Mouse (Mus musculus) midbrain, embryonic 12.5 days (tissue): ENCODE results near the gene Tsc1. TPM values are rescaled to one million over a fixed set of nuclear protein-coding genes. Genes with fewer than 3 reads are reported as not detected.

Experiments used
- ATAC-seq: fragments of 200-750 bp; cut with Nextera tagmentation; 2 replicates; pipeline ENCODE4 v1.8.0; 2017; ENCODE audit warnings: low read depth, moderate TSS enrichment, moderate library complexity; ENCODE audit not compliant: low FRiP score
- H3K27ac ChIP-seq: fragments of 300-500 bp; sonication (generic); replicated peaks from 2 replicates; pipeline ENCODE4 v1.5.1; 2016; ENCODE audit warnings: mild to moderate bottlenecking
- H3K27me3 ChIP-seq: fragments of 300-500 bp; sonication (generic); 2 replicates; pipeline ENCODE4 v1.6.1; 2016; ENCODE audit warnings: mild to moderate bottlenecking
- H3K36me3 ChIP-seq: fragments of 300-500 bp; sonication (generic); 2 replicates; pipeline ENCODE4 v1.6.1; 2016
- H3K4me1 ChIP-seq: fragments of 300-500 bp; sonication (generic); 2 replicates; pipeline ENCODE4 v1.6.1; 2016
- H3K4me2 ChIP-seq: fragments of 300-500 bp; sonication (generic); replicated peaks from 2 replicates; pipeline ENCODE4 v1.6.1; 2016; ENCODE audit warnings: mild to moderate bottlenecking, moderate library complexity
- H3K4me3 ChIP-seq: fragments of 300-500 bp; sonication (generic); 2 replicates; pipeline ENCODE4 v1.5.1; 2016; ENCODE audit warnings: mild to moderate bottlenecking
- H3K9ac ChIP-seq: fragments of 300-500 bp; sonication (generic); replicated peaks from 2 replicates; pipeline ENCODE4 v1.6.1; 2016; ENCODE audit warnings: mild to moderate bottlenecking, moderate library complexity
- H3K9me3 ChIP-seq: fragments of 300-500 bp; sonication (generic); 2 replicates; pipeline ENCODE4 v1.6.1; 2016; ENCODE audit warnings: mild to moderate bottlenecking
- WGBS: fragments of 180-500 bp; shearing (Covaris S2); methylation state at CpG from one replicate; pipeline ENCODE4 v1.1.7; 2016; 5-methylcytosine and 5-hydroxymethylcytosine counted together
- polyA plus RNA-seq: library from polyadenylated mRNA; unstranded; fragments of >200 nt; fragmentation: Nextera tagmentation; extraction: Ambion mirVana; gene quantifications from 2 replicates; pipeline ENCODE4 v1.2.1, GENCODE M21; 2016

The Tsc1 gene
- polyA plus RNA-seq, 1 experiment from 2014 or later, result 33.8 TPM

- H3K4me1 ChIP-seq, result peaks cover 7% of the 10 kb centered on the region; the same call in 1 of the 2 replicates
- H3K9me3 ChIP-seq, result no peaks in the 10 kb centered on the region
- no peaks in the 10 kb centered on the region; the same call in none of the 2 replicates for H3K27me3 ChIP-seq
- no peak for ATAC-seq
- no peaks in the 10 kb centered on the region for H3K36me3 ChIP-seq
- H3K27ac ChIP-seq, result no peak overlapping the region
- H3K4me2 ChIP-seq, result no peak overlapping the region
- 59% methylated on average over 4 of the region's 4 CpGs for WGBS
- H3K4me3 ChIP-seq, result no peak overlapping the region
- H3K9ac ChIP-seq, result no peak overlapping the region
These were observed 7.9 kb upstream of the Tsc1 start for GRCm38 (mm10) chr2:28633136-28633535.

DNA sequence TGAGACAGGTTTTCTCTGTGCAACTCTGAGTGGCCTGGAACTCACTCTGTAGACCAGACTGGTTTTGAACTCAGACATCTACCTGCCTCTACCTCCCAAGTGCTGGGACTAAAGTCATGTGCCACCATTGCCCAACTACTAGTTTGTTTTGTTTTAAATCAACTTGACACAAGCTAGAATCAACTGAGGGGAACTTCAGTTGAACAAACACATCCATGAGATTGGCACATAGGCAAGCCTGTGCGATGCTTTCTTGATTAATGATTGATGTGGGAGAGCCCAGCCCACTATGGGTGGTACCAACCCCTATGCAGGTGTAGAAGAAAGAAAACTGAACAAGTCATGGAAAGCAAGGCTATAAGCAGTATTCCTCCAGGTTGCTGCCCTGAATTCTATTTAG, 5.8 kb upstream of the Tsc1 start:
- H3K9me3 ChIP-seq, result no peaks in the 10 kb centered on the region
- WGBS, result 77% methylated on average over 1 of the region's 1 CpGs
- no peaks in the 10 kb centered on the region; the same call in 1 of the 2 replicates for H3K27me3 ChIP-seq
- no peak overlapping the region for H3K4me3 ChIP-seq
- peaks cover 12% of the 10 kb centered on the region for H3K4me1 ChIP-seq
- ATAC-seq, result no peak
- H3K4me2 ChIP-seq, result no peak overlapping the region
- H3K9ac ChIP-seq, result no peak overlapping the region
- H3K27ac ChIP-seq, result no peak overlapping the region
- H3K36me3 ChIP-seq, result no peaks in the 10 kb centered on the region

GRCm38 (mm10) chr2:28637106-28637845, 3.8 kb upstream of the Tsc1 start:
- Histone ChIP-seq H3K9ac (no peak overlapping the region), H3K9me3 (no peaks in the 10 kb centered on the region), H3K4me3 (no peak overlapping the region), H3K4me2 (no peak overlapping the region), H3K27me3 (no peaks in the 10 kb centered on the region; the same call in 1 of the 2 replicates), H3K27ac (no peak overlapping the region), H3K4me1 (peaks cover 17% of the 10 kb centered on the region), H3K36me3 (no peaks in the 10 kb centered on the region)
- ATAC-seq, result no peak
- WGBS, result 84% methylated on average over 9 of the region's 9 CpGs

- Histone ChIP-seq H3K36me3 (no peaks in the 10 kb centered on the region), H3K27ac (no peak overlapping the region), H3K9me3 (no peaks in the 10 kb centered on the region), H3K27me3 (no peaks in the 10 kb centered on the region; the same call in 1 of the 2 replicates), H3K9ac (no peak overlapping the region), H3K4me3 (no peak overlapping the region), H3K4me1 (peaks cover 25% of the 10 kb centered on the region), H3K4me2 (peak overlapping the region; percentile 28; the same call in 1 of the 2 replicates)
- WGBS, result 17% methylated on average over 9 of the region's 9 CpGs
- no peak for ATAC-seq
These were observed 2.7 kb upstream of the Tsc1 start for GRCm38 (mm10) chr2:28638352-28638751.

GRCm38 (mm10) chr2:28638886-28639285, 2.1 kb upstream of the Tsc1 start:
- peak overlapping the region; percentile 28; the same call in 1 of the 2 replicates for H3K4me2 ChIP-seq
- no peak for ATAC-seq
- no peak overlapping the region for H3K4me3 ChIP-seq
- no peaks in the 10 kb centered on the region for H3K36me3 ChIP-seq
- 7% methylated on average over 9 of the region's 9 CpGs for WGBS
- no peaks in the 10 kb centered on the region; the same call in 1 of the 2 replicates for H3K27me3 ChIP-seq
- no peaks in the 10 kb centered on the region for H3K9me3 ChIP-seq
- H3K9ac ChIP-seq, result peak overlapping the region; percentile 31; the same call in 1 of the 2 replicates
- peaks cover 25% of the 10 kb centered on the region for H3K4me1 ChIP-seq
- no peak overlapping the region for H3K27ac ChIP-seq

- Histone ChIP-seq H3K27ac (no peak overlapping the region), H3K4me2 (no peak overlapping the region), H3K9me3 (no peaks in the 10 kb centered on the region), H3K36me3 (no peaks in the 10 kb centered on the region), H3K27me3 (no peaks in the 10 kb centered on the region; the same call in 1 of the 2 replicates), H3K4me3 (no peak overlapping the region), H3K4me1 (peaks cover 25% of the 10 kb centered on the region), H3K9ac (no peak overlapping the region)
- WGBS, result 51% methylated on average over 7 of the region's 7 CpGs
- no peak for ATAC-seq
These were observed 1.2 kb upstream of the Tsc1 start for GRCm38 (mm10) chr2:28639794-28640193.

- H3K36me3 ChIP-seq, result no peaks in the 10 kb centered on the region
- peak overlapping the region; percentile 86 for H3K4me2 ChIP-seq
- peak overlapping the region; percentile 93 for H3K27ac ChIP-seq
- WGBS, result under 1% methylated on average over 42 of the region's 43 CpGs
- peak overlapping the region; percentile 94 for H3K9ac ChIP-seq
- peak overlapping the region; percentile 100 for H3K4me3 ChIP-seq
- no peaks in the 10 kb centered on the region; the same call in 1 of the 2 replicates for H3K27me3 ChIP-seq
- peaks cover 25% of the 10 kb centered on the region for H3K4me1 ChIP-seq
- peak; percentile 72 for ATAC-seq
- H3K9me3 ChIP-seq, result no peaks in the 10 kb centered on the region
These were observed 460 bp downstream of the Tsc1 start for GRCm38 (mm10) chr2:28641435-28641941.

DNA sequence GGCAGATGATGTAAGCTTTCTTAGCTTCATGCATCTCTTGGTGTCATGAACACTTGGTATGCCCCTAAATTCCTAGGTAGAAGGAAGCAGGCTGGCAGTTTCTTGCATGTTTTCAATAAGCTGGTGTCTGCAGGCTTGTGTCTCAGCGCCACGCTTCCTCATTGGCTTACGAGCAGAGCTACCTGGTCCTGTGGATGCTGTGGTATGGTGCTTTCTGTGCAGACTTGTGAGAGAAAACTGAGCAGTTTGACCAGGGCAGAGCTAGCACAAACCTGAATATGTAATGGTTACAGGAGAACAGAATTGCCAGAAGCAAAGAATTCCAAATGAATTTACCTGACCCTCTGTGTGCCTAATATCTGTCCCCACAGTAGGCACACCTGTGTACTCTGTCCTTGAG, 2.1 kb downstream of the Tsc1 start:
- no peak overlapping the region for H3K4me3 ChIP-seq
- ATAC-seq, result no peak
- no peak overlapping the region for H3K27ac ChIP-seq
- H3K36me3 ChIP-seq, result no peaks in the 10 kb centered on the region
- no peaks in the 10 kb centered on the region for H3K9me3 ChIP-seq
- no peaks in the 10 kb centered on the region for H3K27me3 ChIP-seq
- peaks cover 24% of the 10 kb centered on the region for H3K4me1 ChIP-seq
- H3K4me2 ChIP-seq, result peak overlapping the region; percentile 86; the same call in 1 of the 2 replicates
- no peak overlapping the region for H3K9ac ChIP-seq
- WGBS, result 80% methylated on average over 3 of the region's 3 CpGs

DNA sequence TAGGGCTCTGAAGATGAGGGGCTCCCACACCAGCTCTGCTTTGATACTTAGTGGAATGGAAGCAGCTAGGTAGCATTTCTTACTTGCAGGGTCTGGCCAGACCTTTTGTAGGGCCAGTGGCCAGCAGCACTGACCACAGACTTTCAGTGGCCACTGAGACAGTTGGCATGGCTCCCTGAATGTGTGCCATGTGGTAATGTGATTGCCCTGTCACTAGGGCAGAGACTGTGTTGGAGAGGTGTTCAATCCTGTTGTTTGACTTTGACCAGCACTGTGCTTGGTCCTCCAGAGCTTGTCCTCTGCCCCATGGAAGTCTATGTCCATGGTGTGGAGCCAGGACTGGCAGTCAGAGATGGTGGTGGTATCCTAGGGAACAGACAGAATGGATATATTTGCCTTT, 9.5 kb downstream of the Tsc1 start:
- Histone ChIP-seq H3K27ac (no peak overlapping the region), H3K9me3 (no peaks in the 10 kb centered on the region), H3K27me3 (no peaks in the 10 kb centered on the region), H3K9ac (no peak overlapping the region), H3K36me3 (peaks cover 8% of the 10 kb centered on the region), H3K4me3 (no peak overlapping the region), H3K4me2 (no peak overlapping the region), H3K4me1 (no peaks in the 10 kb centered on the region)
- no peak for ATAC-seq

- Histone ChIP-seq H3K4me3 (no peak overlapping the region), H3K9ac (no peak overlapping the region), H3K4me1 (no peaks in the 10 kb centered on the region), H3K4me2 (no peak overlapping the region), H3K27me3 (no peaks in the 10 kb centered on the region), H3K27ac (no peak overlapping the region), H3K9me3 (no peaks in the 10 kb centered on the region), H3K36me3 (peaks cover 26% of the 10 kb centered on the region)
- 97% methylated on average over 7 of the region's 7 CpGs for WGBS
- no peak for ATAC-seq
These were observed 12.3 kb downstream of the Tsc1 start for GRCm38 (mm10) chr2:28653351-28653750.

DNA sequence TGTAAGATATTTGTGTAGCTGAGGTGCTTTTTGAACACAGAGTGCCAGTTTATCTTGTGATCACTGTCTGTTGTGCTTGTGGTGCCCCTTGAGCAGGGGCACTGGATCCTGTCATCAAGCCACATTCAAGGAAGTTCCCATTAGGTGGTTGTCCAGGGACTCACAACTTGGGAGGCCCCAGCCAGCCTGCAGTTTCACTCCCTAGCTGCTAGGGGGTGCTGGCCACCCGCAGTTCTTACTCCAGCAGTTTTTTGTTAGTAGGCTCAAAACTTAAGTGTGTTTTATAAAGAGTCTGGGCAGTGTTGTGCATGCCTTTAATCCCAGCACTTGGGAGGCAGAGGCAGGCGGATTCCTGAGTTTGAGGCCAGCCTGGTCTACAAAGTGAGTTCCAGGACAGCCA, 13.3 kb downstream of the Tsc1 start:
- H3K9me3 ChIP-seq, result no peaks in the 10 kb centered on the region
- no peak overlapping the region for H3K4me2 ChIP-seq
- no peaks in the 10 kb centered on the region for H3K4me1 ChIP-seq
- 68% methylated on average over 2 of the region's 2 CpGs for WGBS
- no peak for ATAC-seq
- no peak overlapping the region for H3K27ac ChIP-seq
- no peak overlapping the region for H3K9ac ChIP-seq
- no peaks in the 10 kb centered on the region for H3K27me3 ChIP-seq
- peaks cover 35% of the 10 kb centered on the region for H3K36me3 ChIP-seq
- no peak overlapping the region for H3K4me3 ChIP-seq

DNA sequence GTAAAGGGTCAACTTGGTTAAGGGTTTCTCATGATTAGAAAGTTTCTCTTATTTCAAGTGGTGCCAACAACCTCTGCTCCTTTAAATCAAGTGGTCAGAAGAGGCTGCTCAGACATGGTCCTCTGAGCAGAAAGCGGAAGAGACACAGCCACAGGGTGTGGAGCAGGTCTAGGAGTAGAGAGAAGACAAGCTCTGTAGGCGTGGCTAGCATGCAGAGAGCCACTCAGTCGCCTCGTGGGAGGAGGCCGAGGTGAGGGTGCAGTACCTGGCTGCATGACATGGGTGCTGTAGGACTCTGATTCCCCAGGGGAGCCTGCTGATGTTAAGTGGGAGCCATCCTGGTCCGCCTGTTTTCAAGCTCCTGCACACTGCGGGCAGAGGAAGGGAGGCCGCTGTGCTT, 15.2 kb downstream of the Tsc1 start:
- ATAC-seq, result no peak
- Histone ChIP-seq H3K9me3 (no peaks in the 10 kb centered on the region), H3K9ac (no peak overlapping the region), H3K36me3 (peaks cover 53% of the 10 kb centered on the region), H3K4me1 (no peaks in the 10 kb centered on the region), H3K27ac (no peak overlapping the region), H3K4me2 (no peak overlapping the region), H3K4me3 (no peak overlapping the region), H3K27me3 (no peaks in the 10 kb centered on the region)
- 77% methylated on average over 8 of the region's 8 CpGs for whole genome bisulfite sequencing
